Mouse (Mus musculus): ENCODE measurements around the gene Optn.

DNA sequence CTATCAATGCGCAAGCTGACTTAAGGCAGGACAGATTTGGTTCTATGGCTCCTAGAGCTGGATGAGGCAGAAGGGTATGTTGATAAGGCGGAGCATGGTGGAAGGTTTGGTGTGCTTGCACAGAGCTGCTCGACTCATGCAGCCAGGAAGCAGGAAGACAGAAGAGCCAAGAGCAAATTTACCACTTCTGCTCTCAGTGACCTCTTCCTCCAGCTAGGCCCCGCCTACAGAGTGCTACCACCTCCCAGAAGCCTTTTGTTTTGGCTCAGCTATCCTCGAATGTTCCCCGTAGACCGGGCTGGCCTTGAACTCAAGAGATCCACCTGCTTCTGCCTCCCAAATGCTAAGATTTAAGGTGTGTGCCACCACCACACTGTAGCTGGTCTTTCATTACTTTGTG, 49.2 kb downstream of the Optn start:
- TF ChIP-seq TAL1 (IDR thresholded peaks at IDR 0.05; ENCODE audit: low read length) (no peak), GATA1 (IDR thresholded peaks at IDR 0.05; ENCODE audit: low read length) (no peak)

All from erythroblast, embryonic 14.5 days (primary cell).